Mouse (Mus musculus): ENCODE measurements at regions not wholly inside any gene's neighbourhood (a gene's known extent, or its start where the extent isn't known, plus 50 kb on each side); places are given as distances from the start of the nearest gene placed in this dataset.

- DNase-seq (ENCODE audit: low spot score) = no peak
Measured at GRCm38 (mm10) chr13:107187258-107187878, 165.4 kb upstream of the Kif2a start.

GRCm38 (mm10) chr13:107182544-107182943 is 160.6 kb upstream of the Kif2a start:
- peak; percentile 28 for DNase-seq (ENCODE audit: low spot score)

- no peak for DNase-seq (ENCODE audit: low spot score)
Measured at GRCm38 (mm10) chr13:107179551-107179950, 157.6 kb upstream of the Kif2a start.

GRCm38 (mm10) chr13:107177595-107177994 is 155.7 kb upstream of the Kif2a start:
- no peak for DNase-seq (ENCODE audit: low spot score)

- no peak for DNase-seq (ENCODE audit: low spot score)
Measured at GRCm38 (mm10) chr13:107175891-107176290, 154.0 kb upstream of the Kif2a start.

- DNase-seq (ENCODE audit: low spot score) = no peak
Measured at GRCm38 (mm10) chr13:107168599-107169149, 146.7 kb upstream of the Kif2a start.

GRCm38 (mm10) chr13:107167856-107168598 is 146.1 kb upstream of the Kif2a start:
- DNase-seq (ENCODE audit: low spot score) = no peak

GRCm38 (mm10) chr13:107151548-107151947 is 129.6 kb upstream of the Kif2a start:
- DNase-seq (ENCODE audit: low spot score) = no peak

GRCm38 (mm10) chr13:107141209-107141608 is 119.3 kb upstream of the Kif2a start:
- no peak for DNase-seq (ENCODE audit: low spot score)

GRCm38 (mm10) chr13:107134125-107134524 is 112.2 kb upstream of the Kif2a start:
- DNase-seq (ENCODE audit: low spot score) = no peak

GRCm38 (mm10) chr13:107126636-107127035 is 104.7 kb upstream of the Kif2a start:
- DNase-seq (ENCODE audit: low spot score) = no peak

GRCm38 (mm10) chr13:107124130-107124668 is 102.3 kb upstream of the Kif2a start:
- no peak for DNase-seq (ENCODE audit: low spot score)

GRCm38 (mm10) chr13:107113949-107114690 is 92.2 kb upstream of the Kif2a start:
- DNase-seq (ENCODE audit: low spot score) = peak; percentile 84

GRCm38 (mm10) chr13:107108045-107108444 is 86.1 kb upstream of the Kif2a start:
- no peak for DNase-seq (ENCODE audit: low spot score)

GRCm38 (mm10) chr13:107107572-107107971 is 85.6 kb upstream of the Kif2a start:
- DNase-seq (ENCODE audit: low spot score) = no peak

- DNase-seq (ENCODE audit: low spot score) = peak; percentile 60
Measured at GRCm38 (mm10) chr13:107105510-107105909, 83.6 kb upstream of the Kif2a start.

- peak; percentile 88 for DNase-seq (ENCODE audit: low spot score)
Measured at GRCm38 (mm10) chr13:107101598-107101997, 79.7 kb upstream of the Kif2a start.

- DNase-seq (ENCODE audit: low spot score) = peak; percentile 37
Measured at GRCm38 (mm10) chr13:107100852-107101325, 79.0 kb upstream of the Kif2a start.

GRCm38 (mm10) chr13:107100116-107100515 is 78.2 kb upstream of the Kif2a start:
- peak; percentile 50 for DNase-seq (ENCODE audit: low spot score)

- DNase-seq (ENCODE audit: low spot score) = no peak
Measured at GRCm38 (mm10) chr13:107097005-107097404, 75.1 kb upstream of the Kif2a start.

GRCm38 (mm10) chr13:107094976-107095716 is 73.2 kb upstream of the Kif2a start:
- DNase-seq (ENCODE audit: low spot score) = peak; percentile 84

Data from thymus, postnatal 0 days (tissue).